Mouse (Mus musculus): ENCODE measurements around the gene Zfp746.

The Zfp746 gene

DNA sequence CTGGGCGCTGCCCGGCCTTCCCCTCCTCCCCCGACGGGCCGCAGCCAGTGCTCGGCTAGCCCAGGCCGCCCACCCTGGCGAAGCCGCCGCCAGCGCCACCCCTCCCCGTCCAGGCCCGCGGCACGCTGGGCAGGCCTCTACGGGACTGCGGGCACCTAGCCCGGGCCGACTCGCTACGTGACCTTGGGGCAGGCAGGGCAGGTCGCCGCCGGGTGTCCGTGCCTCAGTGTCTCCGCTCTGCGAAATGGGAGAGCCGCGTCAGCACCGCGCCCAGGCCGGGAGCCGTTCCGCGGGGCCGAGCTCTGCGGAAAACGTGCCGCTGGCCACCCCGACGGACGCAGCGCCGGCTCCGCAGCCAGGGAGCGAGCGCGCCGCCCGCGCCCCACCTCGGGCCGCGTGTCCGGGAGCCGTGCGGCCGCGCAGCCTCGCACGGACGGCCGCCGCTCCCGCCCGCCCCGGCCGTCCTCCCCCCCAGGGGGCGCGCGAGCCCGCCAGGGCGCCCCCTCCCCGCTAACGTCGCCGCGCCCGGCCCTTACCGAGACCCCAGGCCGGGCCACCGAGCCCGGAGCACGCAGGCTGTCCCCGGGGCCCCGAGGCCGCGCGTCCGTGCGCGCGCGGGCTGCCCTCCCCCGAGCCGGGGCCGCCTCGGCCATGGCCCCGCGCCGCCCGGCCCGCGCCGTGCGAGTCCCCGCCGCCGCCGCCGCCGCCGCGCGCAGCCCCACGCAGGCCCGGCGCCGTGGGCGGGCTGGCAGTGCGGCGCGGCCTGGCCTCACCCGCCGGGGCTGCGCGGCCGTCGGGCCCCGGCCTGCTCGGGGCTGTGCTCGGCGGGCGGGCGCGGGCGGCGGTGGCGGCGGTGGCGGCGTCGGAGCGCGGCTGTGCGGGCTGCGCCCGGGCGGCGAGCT is 38.7 kb downstream of the Zfp746 start:
- peak; percentile 48 for DNase-seq (ENCODE audit: low read depth, low spot score)

DNA sequence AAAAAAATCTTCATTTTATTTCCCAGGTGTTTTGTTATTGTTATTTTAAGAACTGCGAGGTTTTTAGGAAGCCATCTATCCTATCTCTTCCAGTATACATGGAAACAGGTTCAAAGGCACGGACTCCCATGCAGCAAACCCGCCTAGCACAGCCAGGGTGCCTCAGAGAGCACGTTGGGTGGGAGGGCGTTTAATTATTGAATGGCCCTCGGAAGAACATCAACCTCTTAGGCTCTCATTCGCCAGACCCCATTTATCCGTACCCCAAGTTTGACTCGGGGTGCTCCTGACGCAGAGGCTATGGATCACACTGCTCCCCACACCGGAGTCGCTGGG is 39.3 kb downstream of the Zfp746 start:
- no peak for DNase-seq (ENCODE audit: low read depth, low spot score)

DNA sequence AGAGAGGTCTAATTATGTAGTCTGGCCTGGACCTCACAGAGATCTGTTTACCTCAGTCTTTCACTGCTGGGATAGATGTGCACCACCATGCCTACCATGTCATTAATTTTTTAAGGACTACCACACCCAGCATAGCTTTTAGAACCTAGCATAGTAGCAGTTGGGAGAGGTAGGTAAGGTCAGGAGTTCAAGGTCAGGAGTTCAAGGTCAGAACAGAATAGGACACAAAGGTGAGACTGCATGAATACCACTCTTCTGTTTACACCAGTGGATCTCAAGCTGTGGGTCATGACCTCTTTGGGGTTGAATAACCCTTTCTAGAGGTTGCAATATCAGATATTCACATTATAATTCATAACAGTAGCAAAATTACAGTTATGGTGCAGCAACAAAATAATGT is 53.7 kb downstream of the Zfp746 start:
- DNase-seq (ENCODE audit: low read depth, low spot score) = no peak

DNA sequence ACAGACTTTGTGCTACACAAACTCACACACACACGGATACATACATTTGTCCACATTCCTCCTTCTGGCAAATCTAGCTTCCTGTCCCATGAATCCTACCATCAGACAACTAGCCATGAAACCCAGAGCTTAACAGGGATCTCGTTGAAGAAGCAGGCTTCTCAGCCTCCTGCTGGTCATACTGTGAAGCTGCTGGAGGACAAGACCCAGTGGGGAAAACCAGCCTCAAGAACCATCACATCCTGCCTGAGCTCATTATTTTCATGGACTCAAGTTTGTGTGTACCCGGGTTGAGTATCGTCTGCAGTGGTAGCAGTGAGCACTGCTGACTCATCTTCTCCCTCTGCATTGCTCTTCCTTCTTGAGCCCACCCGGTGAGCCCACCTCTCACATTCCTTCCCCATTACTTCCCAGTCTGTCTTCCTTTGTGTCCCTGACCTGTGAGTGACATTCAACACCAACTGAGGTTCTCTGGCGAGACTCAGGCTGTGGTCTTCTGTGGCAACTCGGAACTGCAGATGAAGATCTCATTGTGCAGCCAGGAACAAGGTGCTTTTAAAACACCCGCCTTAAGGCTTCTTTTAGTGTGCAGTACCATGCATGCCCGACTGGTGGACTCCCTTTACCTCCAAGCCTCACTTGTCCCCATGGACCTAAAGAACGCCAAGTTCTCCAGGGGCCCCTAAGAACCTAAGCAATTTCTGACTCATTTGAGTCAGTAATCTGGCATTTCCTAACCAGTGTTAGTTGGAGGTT is 60.3 kb downstream of the Zfp746 start:
- DNase-seq (ENCODE audit: low read depth, low spot score) = no peak

DNA sequence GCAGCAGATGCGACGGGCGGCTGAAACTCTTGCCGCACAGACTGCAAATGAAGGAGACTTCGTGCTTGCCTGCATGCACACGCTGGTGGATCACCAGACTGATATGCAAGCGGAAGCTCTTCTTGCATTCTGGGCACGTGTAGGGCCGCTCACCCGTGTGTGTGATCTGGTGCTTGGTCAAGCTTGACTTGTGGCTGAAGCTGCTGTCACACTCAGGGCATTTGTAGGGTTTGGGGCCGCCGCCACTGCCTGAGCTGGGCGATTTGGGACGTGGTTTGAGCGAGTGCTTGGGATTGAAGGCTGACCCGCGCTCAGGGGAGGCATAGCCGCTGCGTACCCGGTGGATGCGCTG is 61.4 kb downstream of the Zfp746 start:
- DNase-seq (ENCODE audit: low read depth, low spot score) = no peak

DNA sequence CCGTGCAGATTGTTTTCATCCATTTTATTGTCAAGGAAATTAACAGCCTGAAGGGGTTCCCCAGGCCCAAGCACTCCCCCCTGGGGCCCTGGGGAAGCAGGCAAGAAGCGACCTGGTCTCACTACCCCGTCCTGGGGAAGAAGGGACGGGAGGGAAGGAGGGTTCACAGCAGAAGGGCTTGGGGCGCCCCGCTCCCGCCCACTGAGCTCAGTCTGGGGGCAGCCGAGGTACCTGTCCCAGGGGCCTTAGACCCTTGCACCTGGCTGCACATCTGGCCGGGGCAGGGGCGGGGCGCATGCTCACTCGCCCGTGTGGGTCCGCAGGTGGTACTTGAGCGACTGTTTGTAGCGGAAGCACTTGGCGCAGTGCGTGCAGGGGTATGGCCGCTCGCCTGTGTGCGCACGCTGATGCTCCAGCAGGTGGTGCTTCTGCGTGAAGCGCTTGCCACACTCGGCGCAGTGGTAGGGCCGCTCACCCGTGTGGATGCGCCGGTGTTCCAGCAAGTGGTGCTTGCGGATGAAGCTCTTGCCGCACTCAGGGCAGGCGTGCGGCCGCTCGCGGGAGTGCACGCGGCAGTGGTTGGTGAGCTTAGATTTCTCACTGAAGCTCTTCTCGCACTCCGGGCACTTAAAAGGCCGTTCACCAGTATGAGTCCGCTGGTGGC is 61.9 kb downstream of the Zfp746 start:
- no peak for DNase-seq (ENCODE audit: low read depth, low spot score)

DNA sequence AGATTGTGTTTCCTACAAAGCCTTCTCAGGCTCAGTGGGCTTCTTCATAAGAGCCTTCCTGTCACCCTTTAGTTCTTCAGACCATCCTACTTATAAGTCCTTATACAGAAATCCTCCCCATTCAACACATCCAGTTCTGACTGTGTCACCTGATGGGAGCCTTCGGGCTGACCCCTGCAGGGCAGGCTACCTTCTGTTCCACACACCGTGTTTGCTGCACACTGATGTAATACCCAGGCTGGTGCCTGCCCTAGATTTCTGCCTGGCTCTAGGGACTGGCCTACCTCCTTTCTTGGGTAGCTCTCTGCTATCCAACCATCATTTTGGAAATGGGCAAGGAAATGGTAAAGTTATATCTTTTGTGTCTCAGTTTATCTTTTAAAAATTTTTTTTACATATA is 63.7 kb downstream of the Zfp746 start:
- no peak for DNase-seq (ENCODE audit: low read depth, low spot score)

DNA sequence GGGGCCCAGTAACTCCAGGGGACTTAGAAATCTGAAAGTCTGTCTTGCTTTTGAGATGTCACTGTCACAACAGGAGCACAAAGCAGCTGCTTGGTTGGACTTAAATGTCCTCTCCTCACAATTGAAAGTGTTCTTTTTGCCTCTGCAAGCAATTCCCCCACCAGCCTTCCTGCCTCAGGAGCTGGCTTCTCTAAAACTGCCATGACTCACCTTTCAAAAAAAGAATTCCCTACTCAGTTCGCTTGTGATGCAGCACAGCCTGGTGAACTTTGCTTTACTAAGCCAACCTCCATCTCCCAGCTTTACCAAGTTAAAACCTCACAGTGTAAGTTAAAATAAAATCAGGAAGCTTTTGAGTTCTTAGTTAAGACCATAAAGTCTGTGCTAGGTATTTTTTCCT is 64.7 kb downstream of the Zfp746 start:
- no peak for DNase-seq (ENCODE audit: low read depth, low spot score)

DNA sequence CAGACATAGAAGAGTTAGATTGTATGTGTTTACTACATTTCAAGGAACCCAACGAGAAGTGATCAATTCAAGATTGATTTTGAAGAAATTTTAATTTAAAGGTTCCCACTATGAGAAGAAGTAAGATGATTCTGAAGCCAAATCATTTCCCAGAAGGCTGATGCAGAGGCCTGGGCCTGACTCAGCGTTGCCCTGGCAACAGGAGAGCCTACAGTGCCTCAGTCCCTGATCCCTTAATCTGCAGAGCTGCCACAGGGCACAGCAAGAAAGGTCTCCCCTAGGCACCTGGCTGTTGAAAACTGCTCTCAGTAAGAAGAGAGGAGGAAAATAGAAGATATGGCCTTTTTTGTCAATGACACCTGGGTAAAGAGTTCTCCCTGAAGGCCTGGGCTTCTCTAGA is 66.4 kb downstream of the Zfp746 start:
- no peak for DNase-seq (ENCODE audit: low read depth, low spot score)

DNA sequence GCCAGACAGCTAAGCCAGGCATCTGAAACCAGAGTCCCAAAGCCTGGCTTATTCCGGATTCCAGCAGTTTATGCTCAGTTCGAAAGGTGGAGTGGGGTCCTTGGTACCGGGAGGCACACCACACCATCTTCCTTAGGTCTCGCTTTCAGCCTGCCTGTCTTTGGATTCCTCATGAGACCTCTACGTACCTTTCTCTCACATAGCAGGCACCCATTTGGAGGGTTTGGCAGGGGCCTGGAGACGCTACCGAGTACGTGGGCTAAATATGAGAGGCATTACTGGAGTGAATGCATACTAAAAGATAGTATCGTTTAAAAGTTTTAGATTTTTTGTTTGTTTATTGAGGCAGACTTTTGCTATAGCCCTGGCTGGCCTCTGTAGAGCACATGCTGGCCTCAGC is 69.6 kb downstream of the Zfp746 start:
- no peak for DNase-seq (ENCODE audit: low read depth, low spot score)

DNA sequence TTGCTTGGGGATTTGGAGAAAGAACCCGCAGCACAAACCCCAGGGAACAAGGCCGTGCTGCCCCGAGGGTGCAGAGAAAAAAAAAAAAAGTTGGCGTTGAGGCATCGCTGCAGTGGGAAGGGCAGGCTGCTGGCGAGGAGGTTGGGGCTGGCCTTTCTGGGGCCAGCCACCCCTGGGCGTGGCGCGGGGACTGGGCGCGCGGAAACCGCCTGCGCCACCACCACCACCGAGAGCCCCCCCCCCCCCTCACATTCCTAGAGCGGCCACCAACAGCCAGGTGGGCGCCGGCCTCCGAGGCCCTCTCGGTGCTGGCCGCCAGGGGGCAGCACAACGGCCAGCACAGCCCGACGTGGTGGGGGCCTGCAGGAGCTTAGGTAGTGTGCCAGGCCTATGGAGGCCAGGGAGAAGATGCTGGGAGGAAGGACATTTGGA is 70.3 kb downstream of the Zfp746 start:
- peak; percentile 86 for DNase-seq (ENCODE audit: low read depth, low spot score)

Measured in CD4-positive, CD25-positive, alpha-beta regulatory T cell, adult 2 months (primary cell).